Mouse (Mus musculus) left cerebral cortex, postnatal 36 days (tissue): Measurements from ENCODE around the gene Fkbpl. TPM values are rescaled to one million over a fixed set of nuclear protein-coding genes. Genes with fewer than 3 reads are reported as not detected.

ENCODE experiments used
- DNase-seq, 2 experiments: peaks; one replicate each; pipeline ENCODE4 v3.0.0; 2021 to 2022; ENCODE audit warnings: low spot score in 2 of 2, mixed read lengths in 1 of 2
- intact Hi-C: fragments of 180-260 bp; cut with DNase I; formaldehyde crosslinking; loops from one replicate; pipeline ENCODE4 v1.15.1; 2025
- total RNA-seq, 2 experiments: library from RNA; stranded (reverse); gene quantifications; 2 replicates each; pipeline ENCODE4 v1.2.3; 2021

The Fkbpl gene
- total RNA-seq, 2 experiments from 2014 or later: 12.3 to 14.1 TPM

DNA sequence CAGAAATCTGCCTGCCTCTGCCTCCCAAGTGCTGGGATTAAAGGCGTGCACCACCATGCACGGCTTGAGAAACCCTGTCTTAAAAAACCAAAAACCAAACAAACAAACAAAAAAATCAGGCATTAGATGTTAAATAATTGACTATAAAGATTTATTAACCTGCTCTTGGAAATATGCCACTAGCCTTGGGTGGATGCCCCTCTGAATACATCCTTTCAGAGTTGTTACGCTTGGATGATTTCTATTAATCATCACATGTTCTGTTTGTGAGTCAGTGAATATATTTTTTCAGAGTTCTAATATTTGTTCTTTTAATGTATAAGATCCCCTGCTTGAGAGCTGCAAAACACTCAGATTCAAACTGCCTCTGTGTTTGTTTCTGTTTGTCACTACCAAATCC, 19.6 kb upstream of the Fkbpl start:
- intact Hi-C loops: loop anchor here (5.0 kb wide), 1 partner anchor 272 kb away; the partner anchor contains the start of genes C2 and Ehmt2
- DNase-seq: no peak

DNA sequence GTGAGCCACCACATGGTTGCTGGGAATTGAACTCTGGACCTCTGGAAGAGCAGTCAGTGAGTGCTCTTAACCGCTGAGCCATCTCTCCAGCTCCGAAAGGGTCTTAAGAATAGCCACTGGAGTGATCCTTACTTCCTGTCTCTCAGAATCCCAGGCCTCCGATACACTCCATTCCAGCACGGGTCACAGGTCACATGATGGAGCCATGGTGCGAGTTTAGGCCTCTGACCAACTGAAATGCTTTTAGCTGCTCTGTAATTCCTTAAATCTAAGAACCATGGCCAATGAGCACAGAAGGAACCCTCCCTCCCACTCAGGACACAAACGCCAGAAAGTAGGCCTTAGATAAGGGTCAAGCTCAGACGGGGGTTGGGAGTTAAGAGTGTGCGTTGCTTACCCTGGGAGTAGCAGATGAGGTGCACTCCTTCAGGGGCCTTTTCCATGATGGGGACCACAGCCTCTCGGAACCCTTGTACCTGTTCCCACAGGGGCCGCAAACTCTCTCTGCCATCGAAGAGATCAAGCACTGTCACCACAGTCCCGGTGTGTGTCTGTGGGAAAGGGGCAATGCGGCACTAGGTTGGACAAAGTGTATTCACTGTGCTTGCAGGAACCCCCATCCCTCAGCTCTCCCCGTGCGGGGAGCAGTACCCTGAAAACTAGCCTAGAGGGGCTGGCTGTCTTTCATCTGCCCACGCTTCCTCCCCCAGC, 18.3 kb upstream of the Fkbpl start:
- no peak for DNase-seq
- intact Hi-C loops: loop anchor here (5.0 kb wide), 1 partner anchor 271 kb away; the partner anchor contains the start of genes C2 and Ehmt2

- intact Hi-C loops: loop anchor here (5.0 kb wide), 1 partner anchor 271 kb away; the partner anchor contains the start of genes C2 and Ehmt2
- no peak for DNase-seq
Measured at GRCm38 (mm10) chr17:34626773-34627092, 17.8 kb upstream of the Fkbpl start.

DNA sequence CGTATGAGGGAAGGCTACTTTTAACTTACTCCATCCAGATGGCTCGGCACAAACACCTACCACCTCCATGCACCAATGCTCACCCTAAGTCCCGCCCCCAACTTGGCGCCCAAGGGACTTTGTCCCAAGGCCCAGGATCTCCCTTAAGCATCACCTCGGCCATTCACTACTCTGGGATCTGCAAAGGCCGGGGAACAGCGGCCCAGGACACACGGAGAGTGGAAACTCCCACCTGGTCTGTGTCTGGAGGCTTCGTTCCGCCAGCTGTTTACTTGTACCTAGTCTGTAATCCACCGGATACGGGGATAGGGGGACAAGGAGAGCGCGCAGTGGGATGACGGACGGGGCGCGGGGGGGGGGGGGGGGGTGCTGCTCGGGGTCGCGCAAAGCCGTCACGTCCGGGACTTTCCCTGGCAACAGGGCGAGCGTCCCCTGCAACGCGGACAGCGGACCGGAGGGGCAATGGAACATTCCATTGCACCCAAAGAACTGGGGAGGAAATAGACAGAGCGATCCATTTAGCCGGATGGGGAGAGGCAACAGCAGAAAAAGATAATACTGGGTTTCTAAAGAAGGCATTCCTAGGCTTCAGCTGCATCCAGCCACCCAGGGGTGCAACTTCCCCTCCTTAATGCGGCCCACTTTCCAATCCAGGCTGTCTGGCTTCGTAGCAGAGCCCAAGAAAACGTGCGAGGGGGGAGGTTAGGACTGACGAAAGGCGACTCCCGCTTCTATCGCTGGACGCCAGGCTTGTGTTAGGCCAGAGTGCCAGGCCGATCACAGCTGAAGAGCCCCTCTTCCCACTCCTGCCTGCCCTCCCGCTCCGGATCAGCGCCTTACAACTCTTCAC, 17.2 kb upstream of the Fkbpl start:
- intact Hi-C loops: loop anchor here (5.0 kb wide), 1 partner anchor 270 kb away; the partner anchor contains the start of genes C2 and Ehmt2

DNA sequence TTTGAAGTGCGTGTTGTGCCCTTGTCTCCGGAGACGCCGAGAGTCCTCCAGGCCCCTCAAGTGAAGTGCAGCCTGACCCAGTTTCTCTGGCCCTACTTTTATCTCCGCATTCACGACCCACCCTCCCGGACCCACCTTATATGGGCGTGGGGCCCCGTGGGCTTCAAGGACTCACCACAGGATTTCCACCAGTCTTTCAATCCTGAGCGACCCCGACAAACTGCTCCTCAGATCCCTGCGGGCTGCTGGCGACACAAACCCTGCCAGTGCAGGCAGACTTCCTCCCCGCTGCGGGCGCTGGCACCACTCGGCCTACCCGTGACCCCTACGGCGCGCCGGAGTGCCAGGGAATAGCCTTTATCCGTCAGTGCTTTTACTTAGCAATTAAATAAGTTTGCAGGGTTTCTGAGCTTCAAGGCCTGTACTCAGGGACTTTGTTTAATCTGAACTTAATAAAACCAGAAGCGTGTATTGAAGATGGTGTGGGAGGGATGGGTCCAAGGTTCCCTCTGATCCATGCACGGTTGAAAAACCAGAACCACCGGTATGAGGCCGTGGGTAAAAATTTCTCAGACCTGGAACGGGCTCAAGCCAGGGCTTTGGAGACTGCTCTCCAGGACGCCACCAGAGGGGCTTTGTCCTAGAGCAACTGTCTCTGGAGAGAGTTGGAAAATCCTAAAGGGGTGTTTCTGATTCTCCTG, 16.5 kb upstream of the Fkbpl start, which contains the start of gene Ppt2:
TSS of gene Ppt2 (minus strand) at position 568 of the 701 bp plus-strand sequence.
- intact Hi-C loops: loop anchor here (5.0 kb wide), 1 partner anchor 269 kb away; the partner anchor contains the start of genes C2 and Ehmt2
- no peak for DNase-seq

More for the DNA sequence above, 17.2 kb upstream of the Fkbpl start:
- DNase-seq: peak; percentile 85 to 86

GRCm38 (mm10) chr17:34628644-34628967, 16.0 kb upstream of the Fkbpl start:
- no peak for DNase-seq
- intact Hi-C loops: loop anchor here (5.0 kb wide), 1 partner anchor 269 kb away; the partner anchor contains the start of genes C2 and Ehmt2

- intact Hi-C loops: loop anchor here (5.0 kb wide), 1 partner anchor 268 kb away; the partner anchor contains the start of genes C2 and Ehmt2
- DNase-seq: peak; percentile 64 to 68
Measured at GRCm38 (mm10) chr17:34629221-34629751, 15.3 kb upstream of the Fkbpl start, which contains the start of gene Prrt1. Prrt1 (plus strand) TSS chr17:34629533.

DNA sequence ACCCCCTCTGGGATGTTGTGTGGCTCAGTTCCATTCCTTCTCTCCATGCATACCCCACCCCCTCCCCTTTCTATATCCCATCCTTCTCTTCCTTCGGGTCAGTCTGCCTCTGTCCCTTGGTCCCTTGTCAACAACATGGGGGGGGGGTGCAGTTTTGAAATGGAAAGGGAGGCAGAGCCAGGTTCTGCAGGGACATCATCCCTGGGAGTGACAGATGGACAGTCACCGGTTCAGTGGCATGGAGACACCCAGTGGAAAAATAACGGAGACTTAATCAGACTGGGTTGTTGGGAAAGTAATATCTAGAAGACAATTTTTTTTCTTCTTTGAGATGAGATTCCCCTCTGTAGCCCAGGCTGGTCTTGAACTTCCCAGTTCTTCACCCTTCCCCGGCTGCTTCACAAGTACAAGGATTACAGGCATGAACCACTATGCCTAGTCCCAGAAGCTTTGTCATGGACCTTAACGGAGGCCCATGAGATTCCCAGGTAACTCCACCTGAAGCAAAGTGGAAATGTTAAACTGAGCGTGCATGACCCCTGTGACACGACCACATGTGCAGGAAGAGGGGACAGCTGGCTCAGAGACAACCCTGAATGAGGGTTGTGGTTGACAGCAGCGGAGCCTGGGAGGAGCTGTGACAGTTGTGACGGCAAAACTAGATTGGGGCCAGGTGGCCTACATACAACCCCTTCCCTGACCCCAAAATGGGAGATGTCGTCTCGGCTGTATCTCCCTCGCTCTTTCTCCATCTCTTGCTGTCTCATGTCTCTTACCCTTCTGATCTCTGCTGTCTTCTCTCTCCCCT, 14.6 kb upstream of the Fkbpl start:
- intact Hi-C loops: loop anchor here (5.0 kb wide), 2 partner anchors 33 to 267 kb away; partner anchors contain the start of genes Ager, C2 and Ehmt2
- DNase-seq: no peak

GRCm38 (mm10) chr17:34630761-34631301, 13.7 kb upstream of the Fkbpl start:
- peak in 1 of 2 experiments; percentile 70 for DNase-seq
- intact Hi-C loops: loop anchor here (5.0 kb wide), 1 partner anchor 34 kb away; the partner anchor contains the start of gene Ager

- intact Hi-C loops: loop anchor here (5.0 kb wide), 1 partner anchor 34 kb away; the partner anchor contains the start of gene Ager
- no peak for DNase-seq
Measured at GRCm38 (mm10) chr17:34631647-34632046, 12.9 kb upstream of the Fkbpl start.

- peak; percentile 86 to 90 for DNase-seq
- intact Hi-C loops: loop anchor here (5.0 kb wide), 1 partner anchor 35 kb away; the partner anchor contains the start of gene Ager
Measured at GRCm38 (mm10) chr17:34632261-34632691, 12.3 kb upstream of the Fkbpl start.

GRCm38 (mm10) chr17:34635671-34636070, 8.9 kb upstream of the Fkbpl start:
- intact Hi-C loops: no loop called here
- DNase-seq: no peak

DNA sequence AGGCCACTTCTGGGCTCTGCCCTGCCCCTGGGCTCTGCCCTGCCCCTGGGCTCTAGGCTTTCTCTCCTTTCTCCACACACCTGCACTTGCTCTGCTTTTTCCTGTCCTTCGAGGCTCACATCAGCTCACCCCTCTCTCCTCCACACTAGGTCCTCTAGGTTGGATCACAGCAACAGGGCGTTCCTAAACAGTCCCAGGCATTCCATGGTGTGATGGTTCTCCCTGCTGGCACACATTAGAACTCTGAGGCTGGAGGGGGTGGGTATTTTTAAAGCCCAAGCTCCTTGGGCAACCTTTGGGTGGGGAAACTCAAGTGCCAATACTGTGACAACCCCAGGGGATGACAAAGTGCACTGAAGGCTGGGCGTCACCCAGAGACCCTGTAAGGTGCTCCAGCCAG, 7.1 kb upstream of the Fkbpl start:
- no peak for DNase-seq
- intact Hi-C loops: no loop called here

- DNase-seq: no peak
- intact Hi-C loops: no loop called here
Measured at GRCm38 (mm10) chr17:34639461-34640255, 4.9 kb upstream of the Fkbpl start.

DNA sequence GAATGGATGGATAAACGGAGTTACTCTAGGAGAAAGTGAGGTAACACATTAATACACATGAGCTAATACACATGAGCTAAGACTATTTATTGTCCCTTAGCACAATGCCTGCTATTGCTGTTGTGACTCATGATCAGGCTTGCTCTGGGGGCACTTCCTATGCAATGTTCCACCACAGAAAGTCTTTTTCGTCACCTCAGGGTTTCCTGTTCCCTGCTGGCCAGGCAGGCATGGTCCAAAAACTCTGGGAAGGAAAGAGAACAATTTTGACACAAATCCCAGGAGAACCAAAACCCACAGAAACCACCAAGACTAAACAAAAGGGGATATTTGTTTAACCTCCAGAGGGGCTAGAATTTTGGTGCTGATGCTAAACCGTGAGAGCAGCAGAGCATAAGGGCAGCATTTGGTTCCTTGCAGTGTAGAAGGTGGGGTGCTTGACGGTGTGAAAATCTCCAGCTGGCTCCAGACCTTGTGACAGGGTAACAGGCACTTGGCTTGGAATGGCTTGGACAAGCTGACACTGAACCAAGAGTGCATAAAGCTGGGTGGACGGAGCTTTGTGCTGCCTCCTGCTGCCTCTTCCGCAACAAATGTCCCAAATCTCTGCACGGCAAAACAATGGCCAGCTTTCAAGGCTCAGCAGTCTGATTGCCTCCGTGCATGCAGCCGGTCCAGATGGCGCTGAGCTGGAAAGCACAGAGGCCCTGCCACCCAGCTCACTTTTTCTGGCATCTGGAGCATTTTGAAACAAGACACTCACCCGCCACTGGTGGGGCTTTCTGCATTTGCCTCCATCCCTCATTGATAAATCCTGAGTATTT, 3.6 kb upstream of the Fkbpl start:
- DNase-seq: no peak
- intact Hi-C loops: no loop called here

DNA sequence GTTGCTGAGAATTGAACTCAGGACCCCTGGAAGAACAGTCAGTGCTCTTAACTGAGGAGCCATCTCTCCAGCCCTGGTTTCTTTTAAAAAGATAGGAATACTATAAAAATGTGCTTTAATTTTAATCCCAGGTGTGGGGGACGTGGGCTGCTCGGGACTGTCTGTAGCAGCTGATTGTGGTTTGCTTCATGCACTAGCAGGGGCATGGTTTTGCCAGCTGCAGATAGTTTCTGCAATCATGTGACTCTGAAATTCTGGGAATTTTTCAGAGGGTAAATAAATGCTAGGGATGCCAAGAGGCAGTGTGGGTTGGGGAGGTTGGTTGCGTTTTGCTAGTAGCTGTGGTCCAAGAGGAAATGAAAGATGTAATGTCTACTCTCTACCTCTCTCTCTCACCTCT, 2.6 kb upstream of the Fkbpl start:
- DNase-seq: no peak
- intact Hi-C loops: no loop called here
